Mouse (Mus musculus): Measurements from ENCODE around the gene Acox2. TPM values are rescaled to one million over a fixed set of nuclear protein-coding genes. Genes with fewer than 3 reads are reported as not detected.
A peak's percentile ranks its signal among the peaks of the same experiment; 100 is the strongest.

Acox2 gene
- not detected in 2 replicates for polyA plus RNA-seq (2014; fragmentation: Nextera tagmentation; extraction: Ambion mirVana)

DNA sequence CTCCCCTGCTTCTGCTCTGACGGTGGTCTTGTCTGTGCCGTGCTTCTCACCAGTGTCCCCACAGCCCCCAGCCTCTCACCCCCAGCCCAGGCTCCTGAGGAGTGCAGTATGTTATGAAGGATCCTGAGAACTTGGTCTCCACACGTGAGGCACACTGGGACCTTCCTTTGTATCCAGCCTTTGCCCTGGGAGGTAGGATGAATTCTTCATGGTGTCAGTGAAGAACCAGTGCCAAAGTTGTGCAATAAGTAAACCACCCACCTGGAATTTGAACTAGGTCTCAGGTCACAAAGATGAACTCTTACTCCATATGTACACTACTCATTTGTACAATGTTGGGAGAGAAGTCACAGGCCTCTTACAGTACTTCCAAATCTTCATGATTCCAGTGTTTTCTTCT is at the start of gene Acox2:
Gene Acox2, minus strand, starts transcription at position 188 of the 400 bp plus-strand sequence.
- no peak within 1 kb of the TSS for H3K4me2 ChIP-seq (replicated peaks; ENCODE audit: low read depth, low read length)
- no peaks in the 10 kb centered on the region for H3K4me1 ChIP-seq (ENCODE audit: control insufficient read depth, insufficient read depth, low read length)
- H3K27me3 ChIP-seq (ENCODE audit: control insufficient read depth, insufficient read depth, low read length), result no peaks in the 10 kb centered on the region
- no peak for ATAC-seq (ENCODE audit: low FRiP score, low TSS enrichment)
- H3K9ac ChIP-seq (ENCODE audit: low read depth, low read length), result no peak within 1 kb of the TSS; the same call in 1 of the 2 replicates
- H3K9me3 ChIP-seq (ENCODE audit: control insufficient read depth, low read length), result no peaks in the 10 kb centered on the region
- H3K27ac ChIP-seq (ENCODE audit: low read depth, low read length), result no peak within 1 kb of the TSS
- WGBS, result 89% methylated on average over 3 of the region's 3 CpGs
- no peak within 1 kb of the TSS for H3K4me3 ChIP-seq (ENCODE audit: low read length)
- H3K36me3 ChIP-seq (ENCODE audit: control insufficient read depth, insufficient read depth, low read length), result no peaks in the 10 kb centered on the region

GRCm38 (mm10) chr14:8308650-8309049 is 49.5 kb upstream of the Acox2 start:
- no peak for ATAC-seq (ENCODE audit: low FRiP score, low TSS enrichment)
- no peak overlapping the region for H3K4me2 ChIP-seq (replicated peaks; ENCODE audit: low read depth, low read length)
- WGBS, result 67% methylated on average over 3 of the region's 3 CpGs
- H3K36me3 ChIP-seq (ENCODE audit: control insufficient read depth, insufficient read depth, low read length), result no peaks in the 10 kb centered on the region
- 0 out of 2 replicates have a peak, but pooled peaks cover 3% of the 10 kb centered on the region for H3K4me1 ChIP-seq (ENCODE audit: control insufficient read depth, insufficient read depth, low read length)
- no peaks in the 10 kb centered on the region for H3K9me3 ChIP-seq (ENCODE audit: control insufficient read depth, low read length)
- no peaks in the 10 kb centered on the region for H3K27me3 ChIP-seq (ENCODE audit: control insufficient read depth, insufficient read depth, low read length)
- no peak overlapping the region for H3K4me3 ChIP-seq (ENCODE audit: low read length)
- no peak overlapping the region for H3K27ac ChIP-seq (ENCODE audit: low read depth, low read length)
- H3K9ac ChIP-seq (ENCODE audit: low read depth, low read length), result no peak overlapping the region

DNA sequence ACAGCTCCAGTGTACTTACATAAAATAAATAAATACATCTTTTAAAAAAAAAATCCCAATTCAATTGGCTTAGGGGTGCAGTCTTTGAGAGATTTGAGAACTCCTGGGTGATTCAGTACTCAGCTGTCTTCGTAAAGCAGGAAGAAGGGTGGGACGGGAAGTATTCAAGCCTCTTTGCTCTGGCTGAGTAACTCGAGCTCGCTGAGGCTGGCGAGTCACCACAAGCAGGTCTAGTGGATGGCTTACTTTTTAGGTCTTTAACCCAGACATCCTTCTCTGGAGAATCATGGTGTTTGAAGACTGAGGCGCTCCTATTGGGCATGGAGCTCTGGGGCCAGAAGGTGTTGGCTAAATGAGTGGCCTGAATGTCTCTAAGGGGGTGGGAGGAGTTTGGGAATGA is 47.7 kb upstream of the Acox2 start:
- Histone ChIP-seq H3K4me3 (ENCODE audit: low read length) (no peak overlapping the region), H3K4me2 (replicated peaks; ENCODE audit: low read depth, low read length) (no peak overlapping the region), H3K9ac (ENCODE audit: low read depth, low read length) (no peak overlapping the region), H3K27ac (ENCODE audit: low read depth, low read length) (no peak overlapping the region), H3K36me3 (ENCODE audit: control insufficient read depth, insufficient read depth, low read length) (no peaks in the 10 kb centered on the region), H3K4me1 (ENCODE audit: control insufficient read depth, insufficient read depth, low read length) (0 out of 2 replicates have a peak, but pooled peaks cover 3% of the 10 kb centered on the region), H3K9me3 (ENCODE audit: control insufficient read depth, low read length) (no peaks in the 10 kb centered on the region), H3K27me3 (ENCODE audit: control insufficient read depth, insufficient read depth, low read length) (no peaks in the 10 kb centered on the region)
- 57% methylated on average over 6 of the region's 6 CpGs for WGBS
- ATAC-seq (ENCODE audit: low FRiP score, low TSS enrichment), result no peak

DNA sequence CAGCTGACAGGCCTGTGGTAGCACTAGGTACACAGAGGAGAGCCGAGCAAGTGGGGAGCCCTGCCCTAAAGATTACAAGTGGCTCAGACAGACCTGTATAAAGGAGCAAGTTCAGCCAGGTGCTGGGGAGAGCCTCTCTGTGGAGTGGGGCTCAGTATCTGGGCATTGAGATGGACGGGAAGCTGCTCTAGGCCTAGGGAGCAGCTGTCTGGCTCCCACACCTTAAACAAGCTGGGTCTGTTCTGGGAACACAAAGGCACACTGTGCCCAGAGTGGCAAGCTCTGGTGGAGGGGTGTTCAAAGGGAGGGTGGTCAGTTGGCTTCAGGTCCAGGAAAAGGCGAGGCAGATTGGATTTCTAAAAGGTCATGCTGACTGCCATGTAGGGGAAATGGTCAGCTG is 45.9 kb upstream of the Acox2 start:
- no peak overlapping the region for H3K4me2 ChIP-seq (replicated peaks; ENCODE audit: low read depth, low read length)
- no peak overlapping the region for H3K4me3 ChIP-seq (ENCODE audit: low read length)
- H3K27me3 ChIP-seq (ENCODE audit: control insufficient read depth, insufficient read depth, low read length), result no peaks in the 10 kb centered on the region
- H3K36me3 ChIP-seq (ENCODE audit: control insufficient read depth, insufficient read depth, low read length), result no peaks in the 10 kb centered on the region
- 0 out of 2 replicates have a peak, but pooled peaks cover 3% of the 10 kb centered on the region for H3K4me1 ChIP-seq (ENCODE audit: control insufficient read depth, insufficient read depth, low read length)
- 46% methylated on average over 3 of the region's 3 CpGs for WGBS
- H3K27ac ChIP-seq (ENCODE audit: low read depth, low read length), result no peak overlapping the region
- H3K9ac ChIP-seq (ENCODE audit: low read depth, low read length), result no peak overlapping the region
- no peak for ATAC-seq (ENCODE audit: low FRiP score, low TSS enrichment)
- H3K9me3 ChIP-seq (ENCODE audit: control insufficient read depth, low read length), result no peaks in the 10 kb centered on the region

- H3K4me1 ChIP-seq (ENCODE audit: control insufficient read depth, insufficient read depth, low read length), result no peaks in the 10 kb centered on the region
- no peaks in the 10 kb centered on the region for H3K9me3 ChIP-seq (ENCODE audit: control insufficient read depth, low read length)
- no peak overlapping the region for H3K4me3 ChIP-seq (ENCODE audit: low read length)
- H3K27me3 ChIP-seq (ENCODE audit: control insufficient read depth, insufficient read depth, low read length), result no peaks in the 10 kb centered on the region
- H3K4me2 ChIP-seq (replicated peaks; ENCODE audit: low read depth, low read length), result no peak overlapping the region
- H3K9ac ChIP-seq (ENCODE audit: low read depth, low read length), result no peak overlapping the region
- H3K36me3 ChIP-seq (ENCODE audit: control insufficient read depth, insufficient read depth, low read length), result no peaks in the 10 kb centered on the region
- no peak overlapping the region for H3K27ac ChIP-seq (ENCODE audit: low read depth, low read length)
- ATAC-seq (ENCODE audit: low FRiP score, low TSS enrichment), result no peak
Measured at GRCm38 (mm10) chr14:8304082-8304481, 44.9 kb upstream of the Acox2 start.

DNA sequence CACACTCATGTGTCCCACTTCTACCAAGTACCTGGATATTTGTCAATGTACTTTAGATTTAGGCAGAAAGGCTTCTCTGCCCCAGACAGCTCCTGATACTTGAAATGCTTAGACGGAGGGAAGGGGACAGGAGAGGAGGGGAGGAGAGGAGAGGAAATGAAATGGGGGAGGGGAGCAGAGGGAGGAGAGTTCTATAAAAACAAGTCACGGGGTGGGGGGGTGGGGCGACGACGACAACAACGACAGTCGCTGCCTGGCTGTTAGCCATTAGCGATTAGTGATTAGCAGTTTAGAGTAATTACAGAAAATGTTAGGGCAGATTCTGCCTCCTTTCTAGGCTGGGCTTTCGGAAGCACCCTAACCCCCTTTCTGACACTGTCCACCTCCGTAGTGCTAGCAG is 43.5 kb upstream of the Acox2 start:
- Histone ChIP-seq H3K9me3 (ENCODE audit: control insufficient read depth, low read length) (no peaks in the 10 kb centered on the region), H3K4me3 (ENCODE audit: low read length) (no peak overlapping the region), H3K27me3 (ENCODE audit: control insufficient read depth, insufficient read depth, low read length) (no peaks in the 10 kb centered on the region), H3K4me1 (ENCODE audit: control insufficient read depth, insufficient read depth, low read length) (no peaks in the 10 kb centered on the region), H3K36me3 (ENCODE audit: control insufficient read depth, insufficient read depth, low read length) (no peaks in the 10 kb centered on the region), H3K27ac (ENCODE audit: low read depth, low read length) (no peak overlapping the region), H3K9ac (ENCODE audit: low read depth, low read length) (no peak overlapping the region), H3K4me2 (replicated peaks; ENCODE audit: low read depth, low read length) (0 out of 2 replicates have a peak overlapping the region, but pooled peaks have one; percentile 13)
- ATAC-seq (ENCODE audit: low FRiP score, low TSS enrichment), result no peak
- 11% methylated on average over 10 of the region's 10 CpGs for WGBS

DNA sequence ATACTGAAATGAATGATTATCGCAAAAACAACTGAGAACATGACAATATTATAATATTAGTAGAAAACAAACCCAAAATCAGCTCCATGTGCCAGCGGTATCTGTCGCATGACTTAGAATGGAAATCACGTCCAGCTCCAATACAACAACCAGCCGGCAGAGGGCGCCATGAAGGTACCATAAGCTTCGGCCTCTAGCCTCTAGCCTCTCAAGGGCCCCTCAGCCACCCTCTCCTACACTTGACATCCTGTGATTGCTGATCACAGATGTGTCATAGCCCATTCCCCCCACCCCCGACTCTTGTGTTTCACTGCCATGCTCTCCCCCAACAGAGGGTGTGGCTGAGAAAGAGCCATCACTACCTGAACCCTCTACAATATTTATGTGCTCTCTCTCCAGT is 41.1 kb upstream of the Acox2 start:
- no peaks in the 10 kb centered on the region for H3K4me1 ChIP-seq (ENCODE audit: control insufficient read depth, insufficient read depth, low read length)
- H3K36me3 ChIP-seq (ENCODE audit: control insufficient read depth, insufficient read depth, low read length), result no peaks in the 10 kb centered on the region
- ATAC-seq (ENCODE audit: low FRiP score, low TSS enrichment), result no peak
- no peaks in the 10 kb centered on the region for H3K9me3 ChIP-seq (ENCODE audit: control insufficient read depth, low read length)
- no peak overlapping the region for H3K27ac ChIP-seq (ENCODE audit: low read depth, low read length)
- no peaks in the 10 kb centered on the region for H3K27me3 ChIP-seq (ENCODE audit: control insufficient read depth, insufficient read depth, low read length)
- H3K4me3 ChIP-seq (ENCODE audit: low read length), result no peak overlapping the region
- WGBS, result 24% methylated on average over 8 of the region's 8 CpGs
- no peak overlapping the region for H3K4me2 ChIP-seq (replicated peaks; ENCODE audit: low read depth, low read length)
- no peak overlapping the region for H3K9ac ChIP-seq (ENCODE audit: low read depth, low read length)

GRCm38 (mm10) chr14:8297889-8298293 is 38.7 kb upstream of the Acox2 start:
- ATAC-seq (ENCODE audit: low FRiP score, low TSS enrichment), result no peak
- Histone ChIP-seq H3K4me2 (replicated peaks; ENCODE audit: low read depth, low read length) (no peak overlapping the region), H3K9me3 (ENCODE audit: control insufficient read depth, low read length) (no peaks in the 10 kb centered on the region), H3K4me1 (ENCODE audit: control insufficient read depth, insufficient read depth, low read length) (no peaks in the 10 kb centered on the region), H3K27me3 (ENCODE audit: control insufficient read depth, insufficient read depth, low read length) (no peaks in the 10 kb centered on the region), H3K9ac (ENCODE audit: low read depth, low read length) (no peak overlapping the region), H3K27ac (ENCODE audit: low read depth, low read length) (no peak overlapping the region), H3K36me3 (ENCODE audit: control insufficient read depth, insufficient read depth, low read length) (no peaks in the 10 kb centered on the region), H3K4me3 (ENCODE audit: low read length) (no peak overlapping the region)
- 75% methylated on average over 5 of the region's 5 CpGs for WGBS

- WGBS, result 96% methylated on average over 1 of the region's 1 CpGs
- Histone ChIP-seq H3K4me1 (ENCODE audit: control insufficient read depth, insufficient read depth, low read length) (no peaks in the 10 kb centered on the region), H3K9me3 (ENCODE audit: control insufficient read depth, low read length) (no peaks in the 10 kb centered on the region), H3K27me3 (ENCODE audit: control insufficient read depth, insufficient read depth, low read length) (no peaks in the 10 kb centered on the region), H3K36me3 (ENCODE audit: control insufficient read depth, insufficient read depth, low read length) (no peaks in the 10 kb centered on the region), H3K27ac (ENCODE audit: low read depth, low read length) (no peak overlapping the region), H3K9ac (ENCODE audit: low read depth, low read length) (no peak overlapping the region), H3K4me3 (ENCODE audit: low read length) (no peak overlapping the region), H3K4me2 (replicated peaks; ENCODE audit: low read depth, low read length) (no peak overlapping the region)
- no peak for ATAC-seq (ENCODE audit: low FRiP score, low TSS enrichment)
Measured at GRCm38 (mm10) chr14:8294257-8294656, 35.1 kb upstream of the Acox2 start.
